Mouse (Mus musculus) liver, embryonic 15.5 days (tissue): ENCODE measurements around the gene Pced1b. TPM values are rescaled to one million over a fixed set of nuclear protein-coding genes. Genes with fewer than 3 reads are reported as not detected.
"Not testable (repeated sequence)": the region's sequence is repeated elsewhere in the genome, so short reads cannot be mapped to it uniquely, and the experiment has no call there.

ENCODE experiments used
- ATAC-seq: fragments of 200-750 bp; cut with Nextera tagmentation; 2 replicates; pipeline ENCODE4 v1.8.0; 2017; ENCODE audit warnings: moderate number of reproducible peaks, mild to moderate bottlenecking, moderate library complexity; ENCODE audit not compliant: insufficient read depth
- H3K27ac ChIP-seq: fragments of 300-500 bp; sonication (generic); replicated peaks from 2 replicates; pipeline ENCODE4 v1.5.1; 2015; ENCODE audit warnings: mild to moderate bottlenecking, inconsistent platforms
- H3K27me3 ChIP-seq: fragments of 300-500 bp; sonication (generic); 2 replicates; pipeline ENCODE4 v1.6.1; 2015; ENCODE audit warnings: mild to moderate bottlenecking, inconsistent platforms
- H3K36me3 ChIP-seq: fragments of 300-500 bp; sonication (generic); replicated peaks from 2 replicates; pipeline ENCODE4 v1.6.1; 2015; ENCODE audit warnings: moderate library complexity, mild to moderate bottlenecking, inconsistent platforms
- H3K4me1 ChIP-seq: fragments of 300-500 bp; sonication (generic); replicated peaks from 2 replicates; pipeline ENCODE4 v1.6.1; 2015; ENCODE audit warnings: inconsistent platforms
- H3K4me2 ChIP-seq: fragments of 300-500 bp; sonication (generic); 2 replicates; pipeline ENCODE4 v1.6.1; 2015; ENCODE audit warnings: moderate library complexity, mild to moderate bottlenecking, inconsistent platforms
- H3K4me3 ChIP-seq: fragments of 300-500 bp; sonication (generic); replicated peaks from 2 replicates; pipeline ENCODE4 v1.5.1; 2015; ENCODE audit warnings: mild to moderate bottlenecking, inconsistent platforms
- H3K9ac ChIP-seq: fragments of 300-500 bp; sonication (generic); 2 replicates; pipeline ENCODE4 v1.6.1; 2015; ENCODE audit warnings: moderate library complexity, mild to moderate bottlenecking, inconsistent platforms
- H3K9me3 ChIP-seq: fragments of 300-500 bp; sonication (generic); replicated peaks from 2 replicates; pipeline ENCODE4 v1.6.1; 2016; ENCODE audit warnings: inconsistent platforms
- WGBS: fragments of 180-500 bp; shearing (Covaris S2); methylation state at CpG from one replicate; pipeline ENCODE4 v1.1.7; 2015; ENCODE audit warnings: mixed read lengths; ENCODE audit not compliant: insufficient replicate concordance; 5-methylcytosine and 5-hydroxymethylcytosine counted together
- polyA plus RNA-seq: library from polyadenylated mRNA; unstranded; fragments of >200 nt; fragmentation: Nextera tagmentation; extraction: Ambion mirVana; gene quantifications from 2 replicates; pipeline ENCODE4 v1.2.1, GENCODE M21; 2015

Pced1b gene
- polyA plus RNA-seq, 1 experiment from 2014 or later = 3.5 TPM

GRCm38 (mm10) chr15:97384170-97385018 lies 137.5 kb downstream of the Pced1b start:
- ATAC-seq = no peak
- no peak overlapping the region for H3K4me3 ChIP-seq
- H3K4me2 ChIP-seq = no peak overlapping the region
- no peaks in the 10 kb centered on the region for H3K9me3 ChIP-seq
- H3K27me3 ChIP-seq = no peaks in the 10 kb centered on the region
- no peak overlapping the region for H3K27ac ChIP-seq
- 86% methylated on average over 28 of the region's 28 CpGs for WGBS
- no peak overlapping the region for H3K9ac ChIP-seq
- peaks cover 39% of the 10 kb centered on the region for H3K4me1 ChIP-seq
- peaks cover 11% of the 10 kb centered on the region; the same call in 1 of the 2 replicates for H3K36me3 ChIP-seq

- H3K4me1 ChIP-seq = peaks cover 31% of the 10 kb centered on the region
- not testable (repeated sequence) for H3K9me3 ChIP-seq, H3K4me2 ChIP-seq, ATAC-seq, H3K9ac ChIP-seq, H3K4me3 ChIP-seq, H3K27ac ChIP-seq, H3K27me3 ChIP-seq
- 83% methylated on average over 10 of the region's 10 CpGs for WGBS
- peaks cover 11% of the 10 kb centered on the region; the same call in 1 of the 2 replicates for H3K36me3 ChIP-seq
Measured at GRCm38 (mm10) chr15:97385174-97385573, 138.3 kb downstream of the Pced1b start.

- H3K27ac ChIP-seq = no peak overlapping the region
- ATAC-seq = no peak
- H3K4me1 ChIP-seq = peaks cover 21% of the 10 kb centered on the region
- no peak overlapping the region for H3K9ac ChIP-seq
- no peak overlapping the region for H3K4me2 ChIP-seq
- H3K27me3 ChIP-seq = no peaks in the 10 kb centered on the region
- H3K9me3 ChIP-seq = no peaks in the 10 kb centered on the region
- H3K4me3 ChIP-seq = no peak overlapping the region
- 73% methylated on average over 6 of the region's 6 CpGs for WGBS
- peaks cover 11% of the 10 kb centered on the region; the same call in 1 of the 2 replicates for H3K36me3 ChIP-seq
Measured at GRCm38 (mm10) chr15:97387793-97388192, 140.9 kb downstream of the Pced1b start.

GRCm38 (mm10) chr15:97389577-97389976 lies 142.7 kb downstream of the Pced1b start:
- WGBS = 66% methylated on average over 4 of the region's 4 CpGs
- Histone ChIP-seq H3K4me2 (no peak overlapping the region), H3K27me3 (no peaks in the 10 kb centered on the region), H3K27ac (no peak overlapping the region), H3K9ac (no peak overlapping the region), H3K4me3 (no peak overlapping the region), H3K4me1 (peaks cover 14% of the 10 kb centered on the region), H3K36me3 (0 out of 2 replicates have a peak, but pooled peaks cover 6% of the 10 kb centered on the region), H3K9me3 (no peaks in the 10 kb centered on the region)
- ATAC-seq = no peak

GRCm38 (mm10) chr15:97390778-97391177 lies 143.9 kb downstream of the Pced1b start:
- Histone ChIP-seq H3K4me1 (peaks cover 14% of the 10 kb centered on the region), H3K36me3 (0 out of 2 replicates have a peak, but pooled peaks cover 6% of the 10 kb centered on the region), H3K4me2 (no peak overlapping the region), H3K9ac (no peak overlapping the region), H3K27ac (no peak overlapping the region), H3K4me3 (no peak overlapping the region), H3K9me3 (no peaks in the 10 kb centered on the region), H3K27me3 (no peaks in the 10 kb centered on the region)
- ATAC-seq = no peak
- WGBS = 84% methylated on average over 2 of the region's 2 CpGs

DNA sequence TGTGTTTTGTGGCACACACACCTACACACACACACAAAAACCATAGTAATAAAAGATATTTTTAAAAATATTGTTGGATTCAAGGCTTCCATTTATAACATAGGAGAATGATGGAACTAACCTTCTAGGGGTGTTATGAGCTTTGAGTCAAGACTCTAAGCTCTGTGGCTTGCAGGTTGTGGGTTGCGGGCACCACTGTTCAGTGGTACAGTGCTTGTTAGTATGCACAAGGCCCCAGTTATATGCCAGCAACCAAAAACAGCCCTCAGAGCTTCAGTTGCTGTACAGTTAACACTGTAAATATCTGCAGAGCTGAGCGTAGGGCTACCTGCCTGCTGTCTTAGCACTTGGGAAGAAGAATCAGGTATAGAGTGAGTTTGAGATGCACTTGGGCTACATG lies 144.5 kb downstream of the Pced1b start:
- Histone ChIP-seq H3K9me3 (no peaks in the 10 kb centered on the region), H3K9ac (no peak overlapping the region), H3K4me1 (peaks cover 14% of the 10 kb centered on the region), H3K27me3 (no peaks in the 10 kb centered on the region), H3K27ac (no peak overlapping the region), H3K4me2 (no peak overlapping the region), H3K4me3 (no peak overlapping the region), H3K36me3 (0 out of 2 replicates have a peak, but pooled peaks cover under 1% of the 10 kb centered on the region)
- ATAC-seq = no peak
- 74% methylated on average over 2 of the region's 2 CpGs for WGBS

- WGBS = 71% methylated on average over 12 of the region's 12 CpGs
- no peak overlapping the region for H3K27ac ChIP-seq
- no peaks in the 10 kb centered on the region for H3K36me3 ChIP-seq
- H3K4me3 ChIP-seq = no peak overlapping the region
- peaks cover 24% of the 10 kb centered on the region for H3K4me1 ChIP-seq
- H3K27me3 ChIP-seq = no peaks in the 10 kb centered on the region
- H3K9me3 ChIP-seq = no peaks in the 10 kb centered on the region
- no peak overlapping the region for H3K9ac ChIP-seq
- ATAC-seq = no peak
- H3K4me2 ChIP-seq = no peak overlapping the region
Measured at GRCm38 (mm10) chr15:97394561-97394960, 147.7 kb downstream of the Pced1b start.

DNA sequence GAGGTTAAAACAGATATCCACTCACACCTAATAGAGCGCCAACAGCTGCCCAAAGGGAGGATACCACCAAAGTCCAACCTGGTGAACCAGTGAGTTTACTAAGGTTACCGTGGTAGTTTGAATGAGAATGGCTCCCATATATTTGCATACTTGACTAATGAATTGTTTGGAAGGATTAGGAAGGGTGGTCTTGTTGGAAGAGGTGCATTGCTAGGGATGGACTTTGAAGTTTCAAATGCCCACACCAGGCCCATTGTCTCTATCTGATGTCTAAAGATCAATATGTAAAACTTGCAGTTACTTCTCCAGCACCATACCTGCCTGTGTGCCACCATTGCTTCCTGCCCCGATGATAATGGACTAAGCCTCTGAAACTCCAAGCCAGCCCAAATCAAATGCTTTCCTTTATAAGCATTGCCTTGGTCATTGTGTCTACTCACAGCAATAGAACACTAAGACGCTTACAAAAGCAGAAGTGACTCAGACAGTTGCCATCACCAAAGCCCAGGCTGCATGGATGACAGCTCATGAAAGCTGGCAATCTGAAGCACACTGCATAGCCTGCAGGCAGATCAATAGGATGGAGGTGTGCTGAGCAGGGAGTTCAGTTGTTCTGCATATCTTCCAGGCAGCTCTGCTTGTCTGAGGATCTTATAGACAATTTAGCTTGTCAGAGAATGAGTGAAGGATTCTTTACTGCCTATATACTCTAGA lies 149.8 kb downstream of the Pced1b start:
- no peak for ATAC-seq

DNA sequence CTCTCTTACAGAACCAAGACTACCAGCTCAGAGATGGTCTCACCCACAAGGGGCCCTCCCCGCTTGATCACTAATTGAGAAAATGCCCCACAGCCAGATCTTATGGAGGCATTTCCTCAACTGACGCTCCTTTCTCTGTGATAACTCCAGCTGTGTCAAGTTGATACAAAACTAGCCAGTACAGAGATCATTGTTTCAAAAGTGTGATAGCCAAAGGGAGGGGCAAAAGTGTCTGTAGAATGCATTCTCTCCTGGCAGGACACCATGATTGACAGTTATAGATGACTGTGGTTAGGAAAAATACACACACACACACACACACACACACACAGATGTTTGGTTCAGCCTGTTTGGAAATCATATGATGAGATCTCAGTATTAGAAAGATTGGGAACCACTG lies 150.9 kb downstream of the Pced1b start:
- H3K4me1 ChIP-seq = peaks cover 19% of the 10 kb centered on the region
- no peak overlapping the region for H3K4me3 ChIP-seq
- H3K4me2 ChIP-seq = no peak overlapping the region
- H3K9ac ChIP-seq = no peak overlapping the region
- WGBS = 19% methylated on average over 2 of the region's 2 CpGs
- no peak overlapping the region for H3K27ac ChIP-seq
- H3K9me3 ChIP-seq = no peaks in the 10 kb centered on the region
- peak; percentile 77 for ATAC-seq
- no peaks in the 10 kb centered on the region for H3K27me3 ChIP-seq
- H3K36me3 ChIP-seq = no peaks in the 10 kb centered on the region; the same call in 1 of the 2 replicates

More for the DNA sequence above, 149.8 kb downstream of the Pced1b start:
- Histone ChIP-seq H3K9me3 (no peaks in the 10 kb centered on the region), H3K4me1 (peaks cover 24% of the 10 kb centered on the region), H3K9ac (no peak overlapping the region), H3K4me2 (no peak overlapping the region), H3K27me3 (no peaks in the 10 kb centered on the region), H3K36me3 (no peaks in the 10 kb centered on the region; the same call in 1 of the 2 replicates), H3K4me3 (no peak overlapping the region), H3K27ac (no peak overlapping the region)
- WGBS = 72% methylated on average over 4 of the region's 4 CpGs

- WGBS = 79% methylated on average over 6 of the region's 6 CpGs
- Histone ChIP-seq H3K27ac (no peak overlapping the region), H3K4me3 (no peak overlapping the region)
Measured at GRCm38 (mm10) chr15:97400866-97401265, 154.0 kb downstream of the Pced1b start.

DNA sequence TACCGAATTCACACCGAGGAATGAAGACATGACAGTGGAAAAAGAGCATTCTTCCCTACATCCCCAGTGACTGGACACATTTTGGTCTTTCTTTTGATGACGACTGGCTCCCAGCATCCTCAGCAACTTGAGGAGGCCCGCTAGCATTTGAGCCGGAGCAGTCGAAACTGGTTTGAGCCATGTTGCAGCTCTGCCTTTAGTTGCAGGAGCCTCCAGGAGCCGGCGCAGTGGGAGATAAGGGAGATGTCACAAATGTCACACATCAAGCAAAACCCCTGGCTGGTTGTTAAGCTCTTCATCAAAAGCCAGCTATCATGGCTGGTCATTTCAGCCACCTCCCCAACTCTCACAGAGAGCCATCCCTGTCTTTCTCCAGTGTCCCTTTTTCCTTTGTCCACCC lies 157.6 kb downstream of the Pced1b start:
- 41% methylated on average over 8 of the region's 8 CpGs for WGBS
- Histone ChIP-seq H3K9ac (no peak overlapping the region), H3K27ac (peak overlapping the region; percentile 51; the same call in 1 of the 2 replicates), H3K4me3 (no peak overlapping the region), H3K4me1 (peaks cover 19% of the 10 kb centered on the region), H3K36me3 (no peaks in the 10 kb centered on the region; the same call in 1 of the 2 replicates), H3K4me2 (peak overlapping the region; percentile 10; the same call in 1 of the 2 replicates), H3K9me3 (no peaks in the 10 kb centered on the region), H3K27me3 (peaks cover 8% of the 10 kb centered on the region)
- ATAC-seq = peak; percentile 69

More at GRCm38 (mm10) chr15:97400866-97401265, 154.0 kb downstream of the Pced1b start:
- Histone ChIP-seq H3K27me3 (no peaks in the 10 kb centered on the region), H3K4me2 (no peak overlapping the region), H3K36me3 (no peaks in the 10 kb centered on the region; the same call in 1 of the 2 replicates), H3K4me1 (peaks cover 38% of the 10 kb centered on the region), H3K9ac (no peak overlapping the region), H3K9me3 (no peaks in the 10 kb centered on the region)
- ATAC-seq = no peak
